Mouse (Mus musculus): ENCODE measurements around the gene A430078G23Rik.
"Not testable (repeated sequence)": the region's sequence is repeated elsewhere in the genome, so short reads cannot be mapped to it uniquely, and the experiment has no call there.

The A430078G23Rik gene

GRCm38 (mm10) chr8:3353189-3353810, at the start of gene A430078G23Rik:
A430078G23Rik (plus strand) TSS chr8:3353415.
- ChIA-PET CTCF (interaction anchor here in 2 of 4 experiments (0.5 to 4.1 kb wide), 5 partner anchors 17 to 323 kb away, joined by 3 to 45 read pairs (median 8); partner anchors contain the start of gene Trappc5 (in 1 of the 2)), POLR2A (interaction anchor here in 3 of 4 experiments (0.6 to 2.7 kb wide), 8 partner anchors 16 to 320 kb away, joined by 3 to 7 read pairs (median 4); partner anchors contain the start of gene Insr (in 1 of the 3))

GRCm38 (mm10) chr8:3308205-3308800, 44.9 kb upstream of the A430078G23Rik start:
- POLR2A ChIA-PET: interaction anchor here in 1 of 4 experiments (0.6 kb wide), 1 partner anchor 49 kb away, joined by 4 read pairs; no protein-coding TSS in a partner anchor

GRCm38 (mm10) chr8:3309636-3310035, 43.6 kb upstream of the A430078G23Rik start:
- ChIA-PET CTCF (no interaction called here), POLR2A (no interaction called here)

More at GRCm38 (mm10) chr8:3308205-3308800, 44.9 kb upstream of the A430078G23Rik start:
- CTCF ChIA-PET: interaction anchor here in 1 of 4 experiments (0.7 kb wide), 1 partner anchor 16 kb away, joined by 6 read pairs; no protein-coding TSS in a partner anchor

- POLR2A ChIA-PET: no interaction called here
- CTCF ChIA-PET: no interaction called here
Measured at GRCm38 (mm10) chr8:3311482-3311881, 41.7 kb upstream of the A430078G23Rik start.

- POLR2A ChIA-PET, CTCF ChIA-PET: not testable (repeated sequence)
Measured at GRCm38 (mm10) chr8:3313417-3313816, 39.8 kb upstream of the A430078G23Rik start.

GRCm38 (mm10) chr8:3313843-3314242, 39.4 kb upstream of the A430078G23Rik start:
- ChIA-PET CTCF (interaction anchor here in 2 of 4 experiments (1.1 to 1.3 kb wide), 2 partner anchors 23 kb away, joined by 3 to 4 read pairs; no protein-coding TSS in a partner anchor), POLR2A (interaction anchor here in 1 of 4 experiments (1.1 kb wide), 1 partner anchor 34 kb away, joined by 4 read pairs; no protein-coding TSS in a partner anchor)

GRCm38 (mm10) chr8:3314345-3314744, 38.9 kb upstream of the A430078G23Rik start:
- POLR2A ChIA-PET: interaction anchor here in 2 of 4 experiments (0.6 to 1.1 kb wide), 2 partner anchors 35 kb away, joined by 3 to 4 read pairs; no protein-coding TSS in a partner anchor
- CTCF ChIA-PET: interaction anchor here in 2 of 4 experiments (1.1 to 1.3 kb wide), 2 partner anchors 23 kb away, joined by 3 to 4 read pairs; no protein-coding TSS in a partner anchor

- ChIA-PET CTCF (no interaction called here), POLR2A (no interaction called here)
Measured at GRCm38 (mm10) chr8:3316585-3316984, 36.6 kb upstream of the A430078G23Rik start.

- CTCF ChIA-PET: interaction anchor here in 1 of 4 experiments (0.6 kb wide), 1 partner anchor 177 kb away, joined by 3 read pairs; no protein-coding TSS in a partner anchor
- POLR2A ChIA-PET: not testable (repeated sequence)
Measured at GRCm38 (mm10) chr8:3319267-3319666, 33.9 kb upstream of the A430078G23Rik start.

GRCm38 (mm10) chr8:3324253-3324652, 29.0 kb upstream of the A430078G23Rik start:
- ChIA-PET CTCF (interaction anchor here in 2 of 4 experiments (0.6 to 0.7 kb wide), 2 partner anchors 16 to 143 kb away, joined by 3 to 6 read pairs; no protein-coding TSS in a partner anchor), POLR2A (interaction anchor here in 1 of 4 experiments (0.6 kb wide), 1 partner anchor 124 kb away, joined by 3 read pairs; no protein-coding TSS in a partner anchor)

- CTCF ChIA-PET: interaction anchor here in 1 of 4 experiments (1.5 kb wide), 1 partner anchor 10 kb away, joined by 4 read pairs; no protein-coding TSS in a partner anchor
- POLR2A ChIA-PET: interaction anchor here in 1 of 4 experiments (1.2 kb wide), 1 partner anchor 74 kb away, joined by 3 read pairs; no protein-coding TSS in a partner anchor
Measured at GRCm38 (mm10) chr8:3327056-3327455, 26.2 kb upstream of the A430078G23Rik start.

GRCm38 (mm10) chr8:3327538-3328245, 25.5 kb upstream of the A430078G23Rik start:
- ChIA-PET CTCF (interaction anchor here in 1 of 4 experiments (1.5 kb wide), 1 partner anchor 10 kb away, joined by 4 read pairs; no protein-coding TSS in a partner anchor), POLR2A (interaction anchor here in 1 of 4 experiments (1.2 kb wide), 1 partner anchor 75 kb away, joined by 3 read pairs; no protein-coding TSS in a partner anchor)

GRCm38 (mm10) chr8:3330662-3331061, 22.6 kb upstream of the A430078G23Rik start:
- CTCF ChIA-PET: interaction anchor here in 2 of 4 experiments (0.6 to 1.3 kb wide), 2 partner anchors 151 to 157 kb away, joined by 3 read pairs; no protein-coding TSS in a partner anchor
- POLR2A ChIA-PET: interaction anchor here in 1 of 4 experiments (0.7 kb wide), 1 partner anchor 110 kb away, joined by 5 read pairs; no protein-coding TSS in a partner anchor

GRCm38 (mm10) chr8:3331692-3332091, 21.5 kb upstream of the A430078G23Rik start:
- ChIA-PET CTCF (interaction anchor here in 2 of 4 experiments (0.6 to 1.3 kb wide), 6 partner anchors 14 to 634 kb away, joined by 3 to 4 read pairs (median 3); partner anchors contain the start of genes Fcor (in 1 of the 2) and Insr (in 1 of the 2)), POLR2A (interaction anchor here in 1 of 4 experiments (0.8 kb wide), 1 partner anchor 110 kb away, joined by 3 read pairs; no protein-coding TSS in a partner anchor)

GRCm38 (mm10) chr8:3335881-3336280, 17.3 kb upstream of the A430078G23Rik start:
- POLR2A ChIA-PET: interaction anchor here in 2 of 4 experiments (0.9 to 1.8 kb wide), 7 partner anchors 10 to 336 kb away, joined by 3 to 7 read pairs (median 3); partner anchors contain the start of gene Fcor (in 1 of the 2)
- CTCF ChIA-PET: interaction anchor here in 3 of 4 experiments (0.7 to 3.0 kb wide), 15 partner anchors 11 to 383 kb away, joined by 3 to 110 read pairs (median 5); partner anchors contain the start of genes A430078G23Rik (in 2 of the 3) and Fcor (in 2 of the 3)

- ChIA-PET POLR2A (interaction anchor here in 2 of 4 experiments (0.6 to 2.1 kb wide), 14 partner anchors 9 to 335 kb away, joined by 3 to 9 read pairs (median 4); partner anchors contain the start of genes A430078G23Rik (in 2 of the 2) and Fcor (in 1 of the 2)), CTCF (interaction anchor here (0.5 to 3.0 kb wide), 47 partner anchors 10 to 382 kb away, joined by 3 to 110 read pairs (median 4); partner anchors contain the start of genes A430078G23Rik (in 2 of the 4), Fcor (in 2 of the 4), Insr (in 1 of the 4) and Trappc5 (in 1 of the 4))
Measured at GRCm38 (mm10) chr8:3336658-3337524, 16.3 kb upstream of the A430078G23Rik start.

- POLR2A ChIA-PET: interaction anchor here in 2 of 4 experiments (0.9 to 2.1 kb wide), 6 partner anchors 9 to 122 kb away, joined by 3 to 9 read pairs (median 6); partner anchors contain the start of gene A430078G23Rik (in 2 of the 2)
- CTCF ChIA-PET: interaction anchor here (0.6 to 3.0 kb wide), 34 partner anchors 9 to 339 kb away, joined by 3 to 110 read pairs (median 5); partner anchors contain the start of genes A430078G23Rik (in 2 of the 4), Fcor (in 1 of the 4), Insr (in 1 of the 4) and Trappc5 (in 1 of the 4)
Measured at GRCm38 (mm10) chr8:3337525-3337824, 15.7 kb upstream of the A430078G23Rik start.

Measured in embryonic stem cell, embryonic (primary cell).